Mouse (Mus musculus): ENCODE data around the gene Tmem114.

Tmem114 gene

GRCm38 (mm10) chr16:8424971-8425330 is at the start of gene Tmem114:
Gene Tmem114, minus strand, starts transcription at chr16:8425136.
- peak; percentile 61 to 67 for DNase-seq

GRCm38 (mm10) chr16:8470603-8471481 is 45.9 kb upstream of the Tmem114 start, which contains the start of gene Mettl22:
Gene Mettl22, plus strand, starts transcription at chr16:8470788.
- DNase-seq: peak; percentile 90 to 95

- DNase-seq: no peak
Observed at GRCm38 (mm10) chr16:8470132-8470531, 45.2 kb upstream of the Tmem114 start.

GRCm38 (mm10) chr16:8459098-8459497 is 34.2 kb upstream of the Tmem114 start:
- DNase-seq: peak; percentile 78 to 79

GRCm38 (mm10) chr16:8458391-8458790 is 33.5 kb upstream of the Tmem114 start:
- no peak for DNase-seq

GRCm38 (mm10) chr16:8455221-8455620 is 30.3 kb upstream of the Tmem114 start:
- DNase-seq: no peak

- no peak for DNase-seq
Observed at GRCm38 (mm10) chr16:8453301-8453700, 28.4 kb upstream of the Tmem114 start.

- no peak for DNase-seq
Observed at GRCm38 (mm10) chr16:8446256-8446655, 21.3 kb upstream of the Tmem114 start.

GRCm38 (mm10) chr16:8444911-8445310 is 20.0 kb upstream of the Tmem114 start:
- peak in 1 of 2 experiments; percentile 17 for DNase-seq

- no peak for DNase-seq
Observed at GRCm38 (mm10) chr16:8432616-8433015, 7.7 kb upstream of the Tmem114 start.

GRCm38 (mm10) chr16:8429531-8429930 is 4.6 kb upstream of the Tmem114 start:
- DNase-seq: no peak

GRCm38 (mm10) chr16:8425736-8426135 is 800 bp upstream of the Tmem114 start:
- DNase-seq: no peak

GRCm38 (mm10) chr16:8424161-8424970 is 570 bp downstream of the Tmem114 start:
- no peak for DNase-seq

- DNase-seq: no peak
Observed at GRCm38 (mm10) chr16:8423626-8424114, 1.3 kb downstream of the Tmem114 start.

GRCm38 (mm10) chr16:8420842-8421241 is 4.1 kb downstream of the Tmem114 start:
- no peak for DNase-seq

- DNase-seq: no peak
Observed at GRCm38 (mm10) chr16:8420381-8420780, 4.6 kb downstream of the Tmem114 start.

GRCm38 (mm10) chr16:8419666-8420065 is 5.3 kb downstream of the Tmem114 start:
- no peak for DNase-seq

GRCm38 (mm10) chr16:8418126-8418525 is 6.8 kb downstream of the Tmem114 start:
- no peak for DNase-seq

GRCm38 (mm10) chr16:8417011-8417720 is 7.8 kb downstream of the Tmem114 start:
- peak; percentile 33 to 53 for DNase-seq

GRCm38 (mm10) chr16:8415996-8416395 is 8.9 kb downstream of the Tmem114 start:
- no peak for DNase-seq

- DNase-seq: no peak
Observed at GRCm38 (mm10) chr16:8413441-8413840, 11.5 kb downstream of the Tmem114 start.

GRCm38 (mm10) chr16:8412213-8412612 is 12.7 kb downstream of the Tmem114 start:
- peak in 1 of 2 experiments; percentile 23 for DNase-seq

- DNase-seq: peak in 1 of 2 experiments; percentile 22
Observed at GRCm38 (mm10) chr16:8409197-8409596, 15.7 kb downstream of the Tmem114 start.

Data from kidney, postnatal 4 days (tissue).